ENCODE assay signal across 18 mouse cellular contexts in genomic region chr7:101755301-101755700, GRCm38 (mm10).
DNase-seq lines count a peak whose midpoint lies in the region; ATAC-seq lines count a peak whose summit lies in the region.
"Had no signal": no experiment of that assay in that cellular context is flagged by ENCODE, and none has a peak within 500 bp of the region (broad histone marks: within the 10 kb centered on the region; RNA-seq: fewer than 3 reads in every experiment).

No protein-coding gene starts in this region.

- no peak for ATAC-seq in cerebellum, adult (ENCODE audit: insufficient number of reproducible peaks, low FRiP score, low TSS enrichment)
- ATAC-seq: activated CD4-positive, CD25-positive, alpha-beta regulatory T cell, adult 4 months; forebrain, embryonic 16.5 days; hindbrain, postnatal 0 days; intestine, embryonic 15.5 days had no signal

- peak; percentile 68 to 80 for DNase-seq in adrenal gland, adult (ENCODE audit: inconsistent age in 2 of 2, low spot score in 1 of 2)
- no peak for DNase-seq in adrenal gland, adult 18-20 months (ENCODE audit: low spot score in 2 of 2)
- peak; percentile 48 for DNase-seq in MN1 (ENCODE audit: low spot score)
- DNase-seq in adipocyte (ENCODE audit: low spot score): peak; percentile 4
- peak; percentile 36 for DNase-seq in brain, adult 2 months (ENCODE audit: low read depth, low spot score)
- DNase-seq in urinary bladder, postnatal 4 days (ENCODE audit: low spot score in 2 of 2): no peak
- DNase-seq: cerebellum, adult 11-12 months; cerebellum, adult 9-11 months; cerebellum, postnatal 36 days; gastrocnemius, postnatal 14 days; heart, adult 2 months; heart, postnatal 14 days; kidney, adult 18-20 months had no signal

Comparison
In these comparisons a context has a peak if more than half of its experiments do, and no peak if none do; other contexts are left out.
1. DNase-seq: peak in adrenal gland, adult (2 of 2), MN1 (single experiment), adipocyte (single experiment) and brain, adult 2 months (single experiment); none in adrenal gland, adult 18-20 months (0 of 2) and urinary bladder, postnatal 4 days (0 of 2).